10 mouse cellular contexts compared by ENCODE assay signal in genomic region chr11:73235990-73236701, GRCm38 (mm10). TPM values are rescaled to one million over a fixed set of nuclear protein-coding genes. Genes with fewer than 3 reads are reported as not detected.
DNase-seq lines count a peak whose midpoint lies in the region; ATAC-seq lines count a peak whose summit lies in the region.
"Had no signal": no experiment of that assay in that cellular context is flagged by ENCODE, and none has a peak within 500 bp of the region (broad histone marks: within the 10 kb centered on the region; RNA-seq: fewer than 3 reads in every experiment).

No protein-coding gene starts in this region.

- no peaks in the 10 kb centered on the region for H3K9me3 ChIP-seq in midbrain, embryonic 14.5 days (ENCODE audit: control insufficient read depth, low read length)
- no peaks in the 10 kb centered on the region for H3K9me3 ChIP-seq in midbrain, embryonic 15.5 days

- intact Hi-C loops in left cerebral cortex, postnatal 25 days (cut with DNase I): no loop called here

- no peaks in the 10 kb centered on the region for H3K36me3 ChIP-seq in midbrain, embryonic 14.5 days (ENCODE audit: control insufficient read depth, insufficient read depth, low read length)
- no peaks in the 10 kb centered on the region for H3K36me3 ChIP-seq in midbrain, embryonic 15.5 days (replicated peaks)

- H3K27me3 ChIP-seq in midbrain, embryonic 14.5 days (ENCODE audit: control insufficient read depth, insufficient read depth, low read length): no peaks in the 10 kb centered on the region
- H3K27me3 ChIP-seq in midbrain, embryonic 15.5 days (replicated peaks): no peaks in the 10 kb centered on the region

- DNase-seq in midbrain, embryonic 14.5 days: peak; percentile 35
- peak; percentile 49 to 68 for DNase-seq in gastrocnemius, adult 8-10 months (ENCODE audit: low spot score in 2 of 2)
- peak; percentile 45 for DNase-seq in kidney, adult 18-20 months
- peak; percentile 30 for DNase-seq in mesoderm, embryonic 11.5 days (ENCODE audit: low read depth, low spot score)
- DNase-seq in left cerebral cortex, postnatal 25 days (ENCODE audit: low spot score in 2 of 2): no peak
- no peak for DNase-seq in cerebellum, adult 11 months

- no peak overlapping the region for H3K9ac ChIP-seq in midbrain, embryonic 14.5 days (replicated peaks; ENCODE audit: low read length)
- H3K9ac ChIP-seq in midbrain, embryonic 15.5 days: no peak overlapping the region

- no peak overlapping the region for H3K27ac ChIP-seq in midbrain, embryonic 14.5 days (replicated peaks; ENCODE audit: low read depth, low read length)
- no peak overlapping the region for H3K27ac ChIP-seq in midbrain, embryonic 15.5 days

- H3K4me3 ChIP-seq in midbrain, embryonic 14.5 days (replicated peaks; ENCODE audit: low read depth, low read length): no peak overlapping the region
- H3K4me3 ChIP-seq in midbrain, embryonic 15.5 days: no peak overlapping the region

- H3K4me1 ChIP-seq in midbrain, embryonic 14.5 days (ENCODE audit: control insufficient read depth, insufficient read depth, low read length): no peaks in the 10 kb centered on the region
- no peaks in the 10 kb centered on the region for H3K4me1 ChIP-seq in midbrain, embryonic 15.5 days

- ATAC-seq in midbrain, embryonic 14.5 days (ENCODE audit: low FRiP score, low TSS enrichment): no peak
- ATAC-seq in midbrain, embryonic 15.5 days (replicated peaks): no peak
- ATAC-seq in erythroblast, adult 5-6 weeks (replicated peaks; ENCODE audit: low FRiP score, poor library complexity, severe bottlenecking): no peak

- WGBS in midbrain, embryonic 14.5 days: 42% methylated on average over 5 of the region's 5 CpGs
- WGBS in midbrain, embryonic 15.5 days: 37% methylated on average over 5 of the region's 5 CpGs

- H3K4me2 ChIP-seq in midbrain, embryonic 14.5 days (ENCODE audit: low read length): no peak overlapping the region
- no peak overlapping the region for H3K4me2 ChIP-seq in midbrain, embryonic 15.5 days

RNA-seq across cellular contexts. Expression of gene Trpv1, which starts 2.1 kb away (rescaled TPM):
- polyA plus RNA-seq in midbrain, embryonic 14.5 days (2014; fragmentation: Nextera tagmentation; extraction: Ambion mirVana): 0.50 TPM in 1 of 2 replicates, not detected in the other
- 0.14 and 0.21 TPM in 2 replicates for polyA plus RNA-seq in midbrain, embryonic 15.5 days (2015; fragmentation: Nextera tagmentation; extraction: Ambion mirVana)
- total RNA-seq in gastrocnemius, adult 8-10 months (2022): under 1 TPM; 0.08 to 0.12 (median 0.10) TPM
- not detected in 2 replicates for total RNA-seq in erythroblast, adult 5-6 weeks (2015; ENCODE audit: low replicate concordance)
- total RNA-seq in erythroblast, adult 5-6 weeks (2017; ENCODE audit: low replicate concordance): not detected in 2 replicates
- under 1 TPM in 1 of 2 experiments, not detected in 1; 0.50 TPM for total RNA-seq in left cerebral cortex, postnatal 25 days (2021)
- total RNA-seq: MEL had no signal
- polyA plus RNA-seq: spleen, adult 2 months had no signal

RNA-seq across cellular contexts. Expression of gene Trpv3, which starts 31.0 kb away (rescaled TPM):
- polyA plus RNA-seq in midbrain, embryonic 14.5 days (2014; fragmentation: Nextera tagmentation; extraction: Ambion mirVana): 0.12 and 0.19 TPM in 2 replicates
- polyA plus RNA-seq in midbrain, embryonic 15.5 days (2015; fragmentation: Nextera tagmentation; extraction: Ambion mirVana): 0.14 and 0.22 TPM in 2 replicates
- total RNA-seq in gastrocnemius, adult 8-10 months (2022): not detected
- not detected in 2 replicates for total RNA-seq in erythroblast, adult 5-6 weeks (2015; ENCODE audit: low replicate concordance)
- total RNA-seq in erythroblast, adult 5-6 weeks (2017; ENCODE audit: low replicate concordance): not detected in 2 replicates
- total RNA-seq in left cerebral cortex, postnatal 25 days (2021): under 1 TPM; 0.25 to 0.48 TPM
- total RNA-seq: MEL had no signal

RNA-seq across cellular contexts. Expression of gene Shpk, which starts 36.9 kb away (rescaled TPM):
- polyA plus RNA-seq in midbrain, embryonic 14.5 days (2014; fragmentation: Nextera tagmentation; extraction: Ambion mirVana): 1.1 and 1.6 TPM in 2 replicates
- 1.8 and 2.2 TPM in 2 replicates for polyA plus RNA-seq in midbrain, embryonic 15.5 days (2015; fragmentation: Nextera tagmentation; extraction: Ambion mirVana)
- 1 to 10 TPM in 1 of 4 experiments, under 1 TPM in 3; 0.29 to 1.1 (median 0.71) TPM for total RNA-seq in gastrocnemius, adult 8-10 months (2022)
- 2.1 TPM in 1 of 2 replicates, not detected in the other for total RNA-seq in erythroblast, adult 5-6 weeks (2015; ENCODE audit: low replicate concordance)
- 1.5 and 2.4 TPM in 2 replicates for total RNA-seq in erythroblast, adult 5-6 weeks (2017; ENCODE audit: low replicate concordance)
- total RNA-seq in left cerebral cortex, postnatal 25 days (2021): 1 to 10 TPM; 2.0 to 2.7 TPM

RNA-seq across cellular contexts. Expression of gene Ctns, which starts 37.3 kb away (rescaled TPM):
- 18.1 and 23.0 TPM in 2 replicates for polyA plus RNA-seq in midbrain, embryonic 14.5 days (2014; fragmentation: Nextera tagmentation; extraction: Ambion mirVana)
- polyA plus RNA-seq in midbrain, embryonic 15.5 days (2015; fragmentation: Nextera tagmentation; extraction: Ambion mirVana): 19.9 and 20.8 TPM in 2 replicates
- 1 to 10 TPM; 3.3 to 4.3 (median 4.1) TPM for total RNA-seq in gastrocnemius, adult 8-10 months (2022)
- total RNA-seq in erythroblast, adult 5-6 weeks (2015; ENCODE audit: low replicate concordance): 2.3 and 6.0 TPM in 2 replicates
- total RNA-seq in erythroblast, adult 5-6 weeks (2017; ENCODE audit: low replicate concordance): 3.5 and 6.0 TPM in 2 replicates
- total RNA-seq in left cerebral cortex, postnatal 25 days (2021): 10 to 100 TPM; 19.2 to 21.0 TPM

RNA-seq across cellular contexts. Expression of gene Tax1bp3, which starts 59.3 kb away (rescaled TPM):
- 149 and 165 TPM in 2 replicates for polyA plus RNA-seq in midbrain, embryonic 14.5 days (2014; fragmentation: Nextera tagmentation; extraction: Ambion mirVana)
- polyA plus RNA-seq in midbrain, embryonic 15.5 days (2015; fragmentation: Nextera tagmentation; extraction: Ambion mirVana): 156 and 161 TPM in 2 replicates
- 1 to 10 TPM; 4.9 to 9.2 (median 7.2) TPM for total RNA-seq in gastrocnemius, adult 8-10 months (2022)
- 3.1 and 4.4 TPM in 2 replicates for total RNA-seq in erythroblast, adult 5-6 weeks (2015; ENCODE audit: low replicate concordance)
- total RNA-seq in erythroblast, adult 5-6 weeks (2017; ENCODE audit: low replicate concordance): 2.5 and 4.0 TPM in 2 replicates
- total RNA-seq in left cerebral cortex, postnatal 25 days (2021): 10 to 100 TPM; 10.2 to 11.3 TPM

Comparison
In these comparisons a context has a peak if more than half of its experiments do, and no peak if none do; other contexts are left out.
1. DNase-seq: peak in midbrain, embryonic 14.5 days (single experiment), gastrocnemius, adult 8-10 months (2 of 2), kidney, adult 18-20 months (single experiment) and mesoderm, embryonic 11.5 days (single experiment); none in left cerebral cortex, postnatal 25 days (0 of 2) and cerebellum, adult 11 months (single experiment).